Mouse (Mus musculus): Measurements from ENCODE around the gene Peli1. TPM values are rescaled to one million over a fixed set of nuclear protein-coding genes. Genes with fewer than 3 reads are reported as not detected.

Gene Peli1
- total RNA-seq, 2 experiments from 2014 or later = 7.6 to 12.6 TPM

DNA sequence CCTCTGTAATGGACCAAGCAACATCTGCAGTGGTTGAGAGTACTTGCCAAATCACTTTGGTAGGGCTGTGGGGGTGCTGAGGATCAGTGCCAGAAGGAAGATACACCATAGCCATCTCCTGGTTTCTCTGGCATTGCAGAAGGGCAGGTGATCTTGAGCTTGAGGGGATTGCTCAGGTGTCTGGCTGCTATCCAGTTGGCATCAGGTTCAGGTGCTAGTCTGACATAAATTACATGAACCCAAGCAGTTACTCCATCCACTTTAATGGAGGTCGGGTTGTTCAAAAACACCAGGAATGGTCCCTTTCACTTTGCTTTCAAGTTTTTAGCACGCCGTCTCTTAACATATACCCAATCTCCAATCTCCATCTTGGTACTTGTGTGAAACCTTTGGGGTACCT lies 103.8 kb downstream of the Peli1 start:
- no peak for DNase-seq

Other genes with a start within 250 kb of the Peli1 start
- gene Vps54, start 148.0 kb downstream of the Peli1 start, total RNA-seq (2021) = 10 to 100 TPM; 17.7 TPM